Mouse (Mus musculus) testis, adult 2 months (tissue): ENCODE results near the gene Bmp8b. TPM values are rescaled to one million over a fixed set of nuclear protein-coding genes. Genes with fewer than 3 reads are reported as not detected.

Experiments
- H3K27ac ChIP-seq: fragments of 200-500 bp; 2 replicates; pipeline ENCODE4 v1.5.1; 2012; ENCODE audit warnings: low read depth, low read length; ENCODE audit not compliant: control insufficient read depth, insufficient read depth
- H3K27me3 ChIP-seq: fragments of 200-500 bp; 2 replicates; pipeline ENCODE4 v1.6.1; 2012; ENCODE audit warnings: mild to moderate bottlenecking, low read length, moderate library complexity; ENCODE audit not compliant: control insufficient read depth, insufficient read depth
- H3K36me3 ChIP-seq: fragments of 200-500 bp; 2 replicates; pipeline ENCODE4 v1.6.1; 2012; ENCODE audit warnings: mild to moderate bottlenecking, low read length; ENCODE audit not compliant: control insufficient read depth, insufficient read depth
- H3K4me1 ChIP-seq: fragments of 200-500 bp; 2 replicates; pipeline ENCODE4 v1.6.1; 2012; ENCODE audit warnings: low read length; ENCODE audit not compliant: control insufficient read depth, insufficient read depth
- H3K4me3 ChIP-seq: fragments of 200-500 bp; 2 replicates; pipeline ENCODE4 v1.5.1; 2012; ENCODE audit warnings: low read depth, mild to moderate bottlenecking, low read length, moderate library complexity, mixed read lengths; ENCODE audit not compliant: control insufficient read depth
- CTCF ChIP-seq: fragments of 200-500 bp; IDR thresholded peaks from 2 replicates; pipeline ENCODE4 v1.5.1; 2012; ENCODE audit warnings: low read depth, mild to moderate bottlenecking, inconsistent platforms, low read length, moderate library complexity; ENCODE audit not compliant: control insufficient read depth, insufficient read depth, insufficient replicate concordance
- POLR2A ChIP-seq: fragments of 200-500 bp; IDR thresholded peaks from 2 replicates; pipeline ENCODE4 v1.6.1; 2012; ENCODE audit warnings: low read depth, mild to moderate bottlenecking, inconsistent platforms, low read length, moderate library complexity; ENCODE audit not compliant: control insufficient read depth
- polyA plus RNA-seq: library from polyadenylated mRNA; depleted of rRNA; stranded (reverse); fragments of >200 nt; gene quantifications from 2 replicates; pipeline ENCODE4 v1.2.3, GENCODE M21; 2012

Gene Bmp8b
- polyA plus RNA-seq, 1 experiment = 2.8 TPM

GRCm38 (mm10) chr4:123139513-123140154, 34.7 kb downstream of the Bmp8b start, which contains the start of gene Ppie:
Gene Ppie (minus strand): TSS chr4:123139951.
- peak within 1 kb of the TSS; percentile 89 for H3K27ac ChIP-seq
- peak within 1 kb of the TSS; percentile 99 for H3K4me3 ChIP-seq
- H3K36me3 ChIP-seq = peaks cover 1% of the 10 kb centered on the region; the same call in 1 of the 2 replicates
- no peaks in the 10 kb centered on the region for H3K27me3 ChIP-seq
- TF ChIP-seq POLR2A (peak; percentile 93), CTCF (no peak)
- peaks cover 7% of the 10 kb centered on the region; the same call in 1 of the 2 replicates for H3K4me1 ChIP-seq

- Histone ChIP-seq H3K27ac (no peak overlapping the region), H3K4me3 (no peak overlapping the region), H3K36me3 (no peaks in the 10 kb centered on the region), H3K4me1 (no peaks in the 10 kb centered on the region), H3K27me3 (no peaks in the 10 kb centered on the region)
- no peak for TF ChIP-seq POLR2A
- TF ChIP-seq CTCF = no peak
These were observed 42.6 kb downstream of the Bmp8b start for GRCm38 (mm10) chr4:123147446-123148150.

- H3K36me3 ChIP-seq = no peaks in the 10 kb centered on the region
- H3K4me3 ChIP-seq = no peak overlapping the region
- H3K27me3 ChIP-seq = no peaks in the 10 kb centered on the region
- H3K4me1 ChIP-seq = no peaks in the 10 kb centered on the region
- no peak for TF ChIP-seq CTCF
- TF ChIP-seq POLR2A = no peak
- H3K27ac ChIP-seq = no peak overlapping the region
These were observed 47.0 kb downstream of the Bmp8b start for GRCm38 (mm10) chr4:123152003-123152402.

GRCm38 (mm10) chr4:123152976-123153375, 48.0 kb downstream of the Bmp8b start:
- Histone ChIP-seq H3K36me3 (no peaks in the 10 kb centered on the region), H3K27me3 (no peaks in the 10 kb centered on the region), H3K4me3 (no peak overlapping the region), H3K4me1 (no peaks in the 10 kb centered on the region), H3K27ac (no peak overlapping the region)
- TF ChIP-seq CTCF = no peak
- no peak for TF ChIP-seq POLR2A

GRCm38 (mm10) chr4:123155004-123155403, 50.0 kb downstream of the Bmp8b start:
- no peaks in the 10 kb centered on the region for H3K4me1 ChIP-seq
- no peak overlapping the region for H3K27ac ChIP-seq
- TF ChIP-seq CTCF (no peak), POLR2A (no peak)
- H3K27me3 ChIP-seq = no peaks in the 10 kb centered on the region
- H3K4me3 ChIP-seq = no peak overlapping the region
- H3K36me3 ChIP-seq = no peaks in the 10 kb centered on the region

GRCm38 (mm10) chr4:123155427-123155826, 50.5 kb downstream of the Bmp8b start:
- Histone ChIP-seq H3K27ac (no peak overlapping the region), H3K27me3 (no peaks in the 10 kb centered on the region), H3K36me3 (no peaks in the 10 kb centered on the region), H3K4me3 (no peak overlapping the region), H3K4me1 (no peaks in the 10 kb centered on the region)
- TF ChIP-seq CTCF = no peak
- TF ChIP-seq POLR2A = no peak

- H3K27ac ChIP-seq = no peak overlapping the region
- no peak for TF ChIP-seq POLR2A
- TF ChIP-seq CTCF = no peak
- H3K4me3 ChIP-seq = no peak overlapping the region
These were observed 50.9 kb downstream of the Bmp8b start for GRCm38 (mm10) chr4:123155840-123156239.

More at GRCm38 (mm10) chr4:123155840-123156239, 50.9 kb downstream of the Bmp8b start:
- no peaks in the 10 kb centered on the region for H3K27me3 ChIP-seq
- H3K36me3 ChIP-seq = no peaks in the 10 kb centered on the region
- no peaks in the 10 kb centered on the region for H3K4me1 ChIP-seq
